Mouse (Mus musculus) C2C12 (cell line): ENCODE measurements at regions not wholly inside any gene's neighbourhood (a gene's known extent, or its start where the extent isn't known, plus 50 kb on each side); places are given as distances from the start of the nearest gene placed in this dataset.

Experiments
- H3K27me3 ChIP-seq: one replicate; pipeline ENCODE4 v1.6.1; 2011; ENCODE audit not compliant: control insufficient read depth, insufficient read depth, insufficient read length
- H3K36me3 ChIP-seq: one replicate; pipeline ENCODE4 v1.6.1; 2011; ENCODE audit not compliant: control insufficient read depth, insufficient read depth
- H3K4me3 ChIP-seq: one replicate; pipeline ENCODE4 v1.5.1; 2011; ENCODE audit warnings: mild to moderate bottlenecking, control low read depth; ENCODE audit not compliant: poor library complexity, insufficient read depth, severe bottlenecking
- H3K79me2 ChIP-seq: one replicate; pipeline ENCODE4 v1.6.1; 2011; ENCODE audit not compliant: control insufficient read depth, insufficient read depth
- H3K79me3 ChIP-seq: one replicate; pipeline ENCODE4 v1.6.1; 2011; ENCODE audit warnings: low read depth, control low read depth
- H3ac ChIP-seq: one replicate; pipeline ENCODE3; 2011; ENCODE audit warnings: low read depth; ENCODE audit not compliant: control insufficient read depth, insufficient read length
- CEBPB ChIP-seq: IDR thresholded peaks from one replicate; pipeline ENCODE4 v1.6.1; 2011; ENCODE audit warnings: low read depth, mild to moderate bottlenecking, control low read depth, moderate library complexity
- CTCF ChIP-seq: IDR thresholded peaks from one replicate; pipeline ENCODE4 v1.5.1; 2011; ENCODE audit not compliant: control insufficient read depth, insufficient read depth, insufficient read length
- FOSL1 ChIP-seq: IDR thresholded peaks from one replicate; pipeline ENCODE4 v1.8.0; 2011; ENCODE audit warnings: mild to moderate bottlenecking, low read length; ENCODE audit not compliant: poor library complexity, insufficient read depth, severe bottlenecking
- MAX ChIP-seq: IDR thresholded peaks from one replicate; pipeline ENCODE4 v1.6.1; 2011; ENCODE audit warnings: mild to moderate bottlenecking, control low read depth
- MYOD1 ChIP-seq: IDR thresholded peaks from one replicate; pipeline ENCODE4 v1.6.1; 2011; ENCODE audit warnings: low read depth; ENCODE audit not compliant: control insufficient read depth, insufficient read length
- MYOG ChIP-seq: IDR thresholded peaks from one replicate; pipeline ENCODE4 v1.6.1; 2011; ENCODE audit not compliant: control insufficient read depth, insufficient read length; ENCODE audit errors: extremely low read depth
- USF1 ChIP-seq: IDR thresholded peaks from one replicate; pipeline ENCODE4 v1.6.1; 2011; ENCODE audit warnings: low read depth, mild to moderate bottlenecking, control low read depth, moderate library complexity

DNA sequence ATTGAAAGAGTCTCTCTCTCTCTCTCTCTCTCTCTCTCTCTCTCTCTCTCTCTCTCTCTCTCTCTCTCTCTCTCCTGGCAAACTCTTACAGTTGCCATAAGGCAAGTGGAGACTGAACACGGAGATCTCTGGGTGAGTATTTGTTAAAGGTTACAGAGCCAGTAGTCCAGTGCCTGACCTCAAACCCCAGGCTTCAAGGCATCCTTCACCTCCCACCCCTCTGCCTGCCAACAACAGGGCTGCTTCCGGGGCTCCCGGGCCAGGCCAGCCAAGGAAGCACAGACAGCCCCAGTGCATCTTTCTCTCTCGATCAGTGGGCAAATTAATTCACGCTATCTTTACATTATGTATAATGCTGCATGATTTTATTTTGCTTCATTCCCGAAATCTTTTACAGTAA lies 474.2 kb downstream of the Insc start:
- no peak overlapping the region for H3K4me3 ChIP-seq
- no peaks in the 10 kb centered on the region for H3K36me3 ChIP-seq
- no peaks in the 10 kb centered on the region for H3K27me3 ChIP-seq
- no peak overlapping the region for H3ac ChIP-seq
- no peaks in the 10 kb centered on the region for H3K79me2 ChIP-seq
- TF ChIP-seq CEBPB (no peak), MYOG (no peak), MYOD1 (no peak), CTCF (no peak), MAX (no peak), USF1 (no peak), FOSL1 (no peak)
- no peaks in the 10 kb centered on the region for H3K79me3 ChIP-seq

DNA sequence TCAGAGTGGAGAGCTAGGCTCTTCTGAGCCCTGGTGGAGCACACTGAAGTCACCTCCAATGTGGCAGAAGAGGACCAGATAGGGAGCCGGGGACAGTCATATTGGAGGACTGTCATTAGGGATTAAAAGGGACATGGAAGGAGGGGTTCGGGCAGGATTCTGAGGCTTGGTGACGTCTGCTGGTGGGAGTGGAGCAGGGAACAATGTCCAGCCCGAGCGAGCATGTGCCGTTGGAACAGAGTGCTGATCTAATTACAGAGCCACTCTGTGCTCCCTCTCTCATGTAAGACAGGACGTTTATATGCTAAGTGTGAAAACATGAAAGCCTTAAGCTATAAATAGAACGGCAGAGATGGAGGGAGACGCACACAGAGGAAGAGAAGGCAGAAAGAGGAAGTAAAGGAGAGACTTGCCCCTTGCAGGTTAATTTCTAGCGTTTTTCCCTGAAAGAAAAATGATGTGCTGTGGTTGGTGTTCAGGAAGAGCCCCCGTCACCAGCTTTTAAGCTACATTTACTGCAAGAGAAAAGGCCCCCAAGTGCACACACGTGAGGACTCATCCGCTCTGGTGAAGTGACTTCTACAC lies 475.2 kb downstream of the Insc start:
- H3K36me3 ChIP-seq: no peaks in the 10 kb centered on the region
- no peak overlapping the region for H3ac ChIP-seq
- TF ChIP-seq MYOG: no peak
- no peak for TF ChIP-seq MYOD1
- TF ChIP-seq FOSL1: no peak
- TF ChIP-seq USF1: no peak
- TF ChIP-seq CEBPB: no peak
- no peak for TF ChIP-seq MAX
- TF ChIP-seq CTCF: no peak
- no peak overlapping the region for H3K4me3 ChIP-seq
- no peaks in the 10 kb centered on the region for H3K27me3 ChIP-seq
- H3K79me2 ChIP-seq: no peaks in the 10 kb centered on the region
- no peaks in the 10 kb centered on the region for H3K79me3 ChIP-seq

DNA sequence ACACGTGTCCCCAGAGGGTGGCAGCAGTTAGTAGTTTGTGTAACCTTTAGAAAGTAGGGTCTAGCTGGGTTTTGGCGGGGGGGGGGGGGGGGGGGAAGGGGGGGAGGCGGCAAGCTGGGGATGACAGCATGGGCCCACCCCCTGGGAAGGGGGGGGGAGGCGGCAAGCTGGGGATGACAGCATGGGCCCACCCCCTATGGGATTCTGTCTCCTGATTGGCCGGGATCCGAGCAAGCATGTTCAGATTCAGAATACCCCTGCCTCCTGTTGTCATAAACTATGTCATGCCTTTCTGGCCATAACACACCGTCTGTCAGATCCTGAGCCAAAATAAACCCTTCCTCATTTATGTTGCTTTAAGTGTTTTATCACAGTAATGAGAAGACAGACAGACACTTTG lies 479.1 kb downstream of the Insc start:
- Histone ChIP-seq H3ac (no peak overlapping the region), H3K4me3 (no peak overlapping the region)
- TF ChIP-seq FOSL1: no peak
- TF ChIP-seq CTCF: no peak
- TF ChIP-seq CEBPB: no peak
- no peak for TF ChIP-seq MYOD1
- TF ChIP-seq MAX: no peak
- no peak for TF ChIP-seq MYOG
- no peak for TF ChIP-seq USF1

DNA sequence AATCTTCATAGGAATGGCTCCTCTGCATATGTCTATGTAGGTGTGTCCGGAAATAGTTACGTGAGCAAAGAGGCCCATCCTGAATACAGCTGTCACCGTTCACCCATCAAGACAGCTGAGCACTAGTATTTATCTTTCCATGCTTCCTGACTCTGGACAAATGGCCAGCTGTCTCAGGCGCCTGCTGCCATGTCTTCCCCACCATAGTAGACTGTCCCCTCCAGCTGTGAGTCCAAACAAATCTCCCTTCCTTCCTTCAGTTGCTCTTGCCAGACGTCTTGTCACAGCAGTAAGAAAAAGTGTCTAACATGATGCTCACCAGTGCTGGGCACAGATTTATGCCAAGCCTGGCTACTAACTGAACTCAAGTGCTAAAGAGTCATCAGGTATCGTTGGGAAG lies 487.0 kb downstream of the Insc start:
- H3K27me3 ChIP-seq: no peaks in the 10 kb centered on the region
- no peaks in the 10 kb centered on the region for H3K79me3 ChIP-seq
- no peak for TF ChIP-seq MYOG
- no peak for TF ChIP-seq FOSL1
- TF ChIP-seq CTCF: no peak
- TF ChIP-seq MAX: no peak
- no peak for TF ChIP-seq MYOD1
- no peak for TF ChIP-seq USF1
- no peak for TF ChIP-seq CEBPB
- H3K79me2 ChIP-seq: no peaks in the 10 kb centered on the region
- no peak overlapping the region for H3K4me3 ChIP-seq
- no peaks in the 10 kb centered on the region for H3K36me3 ChIP-seq
- H3ac ChIP-seq: no peak overlapping the region

More for the DNA sequence above, 479.1 kb downstream of the Insc start:
- H3K27me3 ChIP-seq: no peaks in the 10 kb centered on the region
- H3K36me3 ChIP-seq: no peaks in the 10 kb centered on the region
- H3K79me3 ChIP-seq: no peaks in the 10 kb centered on the region
- no peaks in the 10 kb centered on the region for H3K79me2 ChIP-seq

DNA sequence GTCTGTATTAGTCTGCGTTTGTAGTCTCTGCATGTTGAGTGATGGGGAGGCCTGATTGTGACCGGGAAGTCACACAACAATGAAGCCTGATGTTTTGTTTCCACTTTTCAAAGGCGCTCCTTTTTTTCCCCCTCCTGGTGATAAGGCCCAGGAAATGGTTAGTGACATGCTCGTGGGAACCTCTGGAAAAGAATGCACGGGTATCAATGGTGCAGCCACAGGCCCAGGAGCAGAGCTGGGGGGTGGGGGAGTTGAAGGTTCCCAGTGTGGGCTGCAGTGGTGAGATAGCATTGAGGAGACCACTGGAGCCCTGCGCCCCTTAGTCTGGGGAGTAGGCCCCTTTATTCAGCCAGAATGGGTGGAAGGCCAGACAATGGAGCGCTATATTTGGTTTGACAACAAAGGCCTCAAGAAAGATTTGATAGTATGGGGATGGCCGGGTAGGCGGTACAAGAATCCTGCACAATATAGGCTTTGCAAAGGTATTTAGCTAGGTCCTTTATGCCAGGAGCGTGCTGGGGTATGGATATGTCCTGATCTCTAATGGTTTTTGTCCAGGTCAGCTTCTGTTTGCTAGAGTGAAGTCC lies 490.4 kb downstream of the Insc start:
- no peaks in the 10 kb centered on the region for H3K36me3 ChIP-seq
- no peak for TF ChIP-seq MYOG
- TF ChIP-seq MYOD1: no peak
- no peak for TF ChIP-seq CTCF
- TF ChIP-seq FOSL1: no peak
- TF ChIP-seq USF1: no peak
- no peak for TF ChIP-seq CEBPB
- no peak for TF ChIP-seq MAX

DNA sequence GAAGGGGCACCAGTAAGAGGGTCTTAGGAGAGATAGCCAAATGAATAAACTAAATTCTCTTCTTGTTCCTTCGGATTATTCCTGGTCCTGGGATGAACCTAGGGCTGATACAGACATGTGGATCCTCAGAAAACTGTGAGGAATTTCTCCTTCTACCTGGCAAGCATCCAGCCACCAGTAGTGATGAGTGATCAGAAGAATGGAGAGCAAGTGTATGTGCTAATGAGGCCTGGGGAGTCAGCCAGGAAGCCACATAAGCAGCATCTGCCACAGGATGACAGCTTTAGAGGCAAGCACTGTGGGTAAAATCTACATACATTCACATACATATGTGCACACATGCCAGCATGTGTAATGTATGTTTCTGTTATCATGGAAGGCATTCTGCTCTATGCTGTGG lies 493.6 kb downstream of the Insc start:
- TF ChIP-seq MYOD1: no peak
- no peak for TF ChIP-seq FOSL1
- TF ChIP-seq CTCF: no peak
- TF ChIP-seq USF1: no peak
- TF ChIP-seq MYOG: no peak
- no peak for TF ChIP-seq CEBPB
- Histone ChIP-seq H3K79me3 (no peaks in the 10 kb centered on the region), H3K79me2 (no peaks in the 10 kb centered on the region), H3K36me3 (no peaks in the 10 kb centered on the region), H3ac (no peak overlapping the region), H3K4me3 (no peak overlapping the region), H3K27me3 (no peaks in the 10 kb centered on the region)

More for the DNA sequence above, 490.4 kb downstream of the Insc start:
- H3K79me3 ChIP-seq: no peaks in the 10 kb centered on the region
- no peak overlapping the region for H3K4me3 ChIP-seq
- no peak overlapping the region for H3ac ChIP-seq
- H3K79me2 ChIP-seq: no peaks in the 10 kb centered on the region
- H3K27me3 ChIP-seq: no peaks in the 10 kb centered on the region
